Mouse (Mus musculus): ENCODE measurements around the gene Srarp. TPM values are rescaled to one million over a fixed set of nuclear protein-coding genes. Genes with fewer than 3 reads are reported as not detected.

The Srarp gene
- polyA plus RNA-seq, 1 experiment from 2014 or later: not detected

- WGBS: 50% methylated on average over 11 of the region's 11 CpGs
- peak overlapping the region; percentile 98 for H3K9ac ChIP-seq (replicated peaks; ENCODE audit: low read length)
- no peaks in the 10 kb centered on the region for H3K9me3 ChIP-seq (replicated peaks; ENCODE audit: control insufficient read depth, low read length)
- no peak overlapping the region for H3K27ac ChIP-seq (replicated peaks; ENCODE audit: low read depth, low read length)
- peak overlapping the region; percentile 100 for H3K4me3 ChIP-seq (ENCODE audit: low read depth, low read length)
- ATAC-seq (replicated peaks; ENCODE audit: insufficient number of reproducible peaks, low FRiP score, low TSS enrichment, low read depth): 0 out of 2 replicates have a peak, but pooled peaks have one; percentile 1
- H3K36me3 ChIP-seq (replicated peaks; ENCODE audit: control insufficient read depth, insufficient read depth, low read depth, low read length): no peaks in the 10 kb centered on the region; the same call in none of the 2 replicates
- H3K4me2 ChIP-seq (ENCODE audit: low read depth, low read length): peak overlapping the region; percentile 29
- DNase-seq (ENCODE audit: low spot score): no peak
- H3K27me3 ChIP-seq (ENCODE audit: control insufficient read depth, insufficient read depth, low read length): no peaks in the 10 kb centered on the region
- peaks cover 2% of the 10 kb centered on the region; the same call in 1 of the 2 replicates for H3K4me1 ChIP-seq (ENCODE audit: control insufficient read depth, insufficient read depth, low read length)
Measured at GRCm38 (mm10) chr4:141443641-141444429, 7.9 kb upstream of the Srarp start.

GRCm38 (mm10) chr4:141440877-141441276 lies 5.0 kb upstream of the Srarp start:
- DNase-seq (ENCODE audit: low spot score): no peak
- peaks cover 2% of the 10 kb centered on the region; the same call in 1 of the 2 replicates for H3K4me1 ChIP-seq (ENCODE audit: control insufficient read depth, insufficient read depth, low read length)
- H3K27me3 ChIP-seq (ENCODE audit: control insufficient read depth, insufficient read depth, low read length): no peaks in the 10 kb centered on the region
- H3K27ac ChIP-seq (replicated peaks; ENCODE audit: low read depth, low read length): no peak overlapping the region
- ATAC-seq (replicated peaks; ENCODE audit: insufficient number of reproducible peaks, low FRiP score, low TSS enrichment, low read depth): no peak
- no peaks in the 10 kb centered on the region for H3K36me3 ChIP-seq (replicated peaks; ENCODE audit: control insufficient read depth, insufficient read depth, low read depth, low read length)
- no peak overlapping the region for H3K4me3 ChIP-seq (ENCODE audit: low read depth, low read length)
- no peaks in the 10 kb centered on the region for H3K9me3 ChIP-seq (replicated peaks; ENCODE audit: control insufficient read depth, low read length)
- no peak overlapping the region for H3K4me2 ChIP-seq (ENCODE audit: low read depth, low read length)
- H3K9ac ChIP-seq (replicated peaks; ENCODE audit: low read length): no peak overlapping the region

DNA sequence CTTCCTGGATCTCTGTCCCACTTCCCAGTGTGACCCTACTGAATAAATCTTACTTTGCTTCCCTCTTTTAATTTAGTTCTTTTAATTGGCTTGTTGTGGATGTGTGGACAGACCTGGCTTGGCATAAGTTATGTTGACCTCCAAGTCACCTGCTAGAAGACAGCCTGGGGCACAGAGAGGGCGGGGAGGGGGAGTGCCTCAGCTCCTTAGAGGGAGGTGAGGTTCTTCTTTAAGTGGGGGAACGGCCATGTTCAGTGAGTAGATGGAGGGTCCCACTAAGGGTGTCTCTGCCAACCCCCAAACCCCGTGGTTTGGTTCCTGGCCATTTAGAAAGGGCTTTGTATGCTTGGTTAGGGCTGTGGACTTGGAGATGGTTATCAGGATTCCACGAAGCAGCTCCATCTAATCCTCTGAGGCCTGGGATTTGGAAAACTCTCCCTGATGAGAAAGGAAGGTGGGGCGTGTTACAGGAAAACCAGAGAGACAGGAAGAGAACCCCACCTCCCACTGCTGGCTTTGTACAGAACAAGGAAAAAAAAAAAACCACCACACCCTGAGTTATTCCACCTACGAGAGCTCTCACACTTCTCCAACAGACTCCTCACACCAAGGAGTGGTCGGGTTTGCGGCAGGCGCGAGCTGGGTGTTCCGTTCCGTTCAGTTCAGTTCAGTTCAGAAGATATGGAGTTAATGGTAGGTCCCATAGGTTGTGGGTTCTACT lies 3.3 kb upstream of the Srarp start:
- no peaks in the 10 kb centered on the region for H3K36me3 ChIP-seq (replicated peaks; ENCODE audit: control insufficient read depth, insufficient read depth, low read depth, low read length)
- no peak overlapping the region for H3K4me3 ChIP-seq (ENCODE audit: low read depth, low read length)
- no peak for ATAC-seq (replicated peaks; ENCODE audit: insufficient number of reproducible peaks, low FRiP score, low TSS enrichment, low read depth)
- no peaks in the 10 kb centered on the region for H3K4me1 ChIP-seq (ENCODE audit: control insufficient read depth, insufficient read depth, low read length)
- WGBS: 82% methylated on average over 12 of the region's 12 CpGs
- no peaks in the 10 kb centered on the region for H3K9me3 ChIP-seq (replicated peaks; ENCODE audit: control insufficient read depth, low read length)
- H3K9ac ChIP-seq (replicated peaks; ENCODE audit: low read length): no peak overlapping the region
- H3K4me2 ChIP-seq (ENCODE audit: low read depth, low read length): no peak overlapping the region
- no peaks in the 10 kb centered on the region for H3K27me3 ChIP-seq (ENCODE audit: control insufficient read depth, insufficient read depth, low read length)
- DNase-seq (ENCODE audit: low spot score): no peak
- no peak overlapping the region for H3K27ac ChIP-seq (replicated peaks; ENCODE audit: low read depth, low read length)

- Histone ChIP-seq H3K4me3 (ENCODE audit: low read depth, low read length) (no peak overlapping the region), H3K4me2 (ENCODE audit: low read depth, low read length) (no peak overlapping the region), H3K9ac (replicated peaks; ENCODE audit: low read length) (no peak overlapping the region), H3K27ac (replicated peaks; ENCODE audit: low read depth, low read length) (no peak overlapping the region), H3K9me3 (replicated peaks; ENCODE audit: control insufficient read depth, low read length) (no peaks in the 10 kb centered on the region), H3K27me3 (ENCODE audit: control insufficient read depth, insufficient read depth, low read length) (no peaks in the 10 kb centered on the region), H3K36me3 (replicated peaks; ENCODE audit: control insufficient read depth, insufficient read depth, low read depth, low read length) (no peaks in the 10 kb centered on the region), H3K4me1 (ENCODE audit: control insufficient read depth, insufficient read depth, low read length) (no peaks in the 10 kb centered on the region)
- no peak for DNase-seq (ENCODE audit: low spot score)
- ATAC-seq (replicated peaks; ENCODE audit: insufficient number of reproducible peaks, low FRiP score, low TSS enrichment, low read depth): no peak
- WGBS: 85% methylated on average over 18 of the region's 18 CpGs
Measured at GRCm38 (mm10) chr4:141433191-141433590, 2.7 kb downstream of the Srarp start.

DNA sequence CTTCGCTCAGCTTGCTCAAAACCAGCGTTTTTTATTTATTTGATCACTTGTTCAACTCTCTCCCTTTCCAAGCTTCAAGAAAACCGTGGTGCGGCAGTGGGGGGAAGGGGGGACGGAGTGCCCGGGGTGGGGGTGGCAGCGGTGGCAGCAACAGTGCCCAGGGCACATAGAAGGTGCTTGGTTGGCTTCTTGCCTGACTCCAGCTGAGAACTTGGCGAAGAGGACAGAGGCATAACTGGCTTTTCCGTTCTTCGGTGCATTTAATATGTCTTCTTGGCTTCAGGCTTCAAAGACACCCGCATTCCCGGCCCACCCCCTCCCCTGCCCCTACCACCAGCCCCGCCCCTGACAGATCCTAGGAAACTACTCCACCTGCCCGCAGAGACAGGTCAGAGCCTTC lies 3.2 kb downstream of the Srarp start:
- WGBS: 68% methylated on average over 14 of the region's 14 CpGs
- no peaks in the 10 kb centered on the region for H3K36me3 ChIP-seq (replicated peaks; ENCODE audit: control insufficient read depth, insufficient read depth, low read depth, low read length)
- no peak overlapping the region for H3K27ac ChIP-seq (replicated peaks; ENCODE audit: low read depth, low read length)
- DNase-seq (ENCODE audit: low spot score) (no peak), ATAC-seq (replicated peaks; ENCODE audit: insufficient number of reproducible peaks, low FRiP score, low TSS enrichment, low read depth) (no peak)
- no peaks in the 10 kb centered on the region for H3K9me3 ChIP-seq (replicated peaks; ENCODE audit: control insufficient read depth, low read length)
- H3K4me1 ChIP-seq (ENCODE audit: control insufficient read depth, insufficient read depth, low read length): no peaks in the 10 kb centered on the region
- no peak overlapping the region for H3K4me2 ChIP-seq (ENCODE audit: low read depth, low read length)
- H3K9ac ChIP-seq (replicated peaks; ENCODE audit: low read length): no peak overlapping the region
- no peaks in the 10 kb centered on the region for H3K27me3 ChIP-seq (ENCODE audit: control insufficient read depth, insufficient read depth, low read length)
- H3K4me3 ChIP-seq (ENCODE audit: low read depth, low read length): no peak overlapping the region

GRCm38 (mm10) chr4:141430997-141431396 lies 4.9 kb downstream of the Srarp start:
- H3K36me3 ChIP-seq (replicated peaks; ENCODE audit: control insufficient read depth, insufficient read depth, low read depth, low read length): no peaks in the 10 kb centered on the region
- no peak overlapping the region for H3K4me2 ChIP-seq (ENCODE audit: low read depth, low read length)
- H3K4me3 ChIP-seq (ENCODE audit: low read depth, low read length): no peak overlapping the region
- H3K9ac ChIP-seq (replicated peaks; ENCODE audit: low read length): no peak overlapping the region
- WGBS: 40% methylated on average over 9 of the region's 9 CpGs
- H3K27ac ChIP-seq (replicated peaks; ENCODE audit: low read depth, low read length): no peak overlapping the region
- no peaks in the 10 kb centered on the region for H3K9me3 ChIP-seq (replicated peaks; ENCODE audit: control insufficient read depth, low read length)
- DNase-seq (ENCODE audit: low spot score): peak; percentile 68
- no peak for ATAC-seq (replicated peaks; ENCODE audit: insufficient number of reproducible peaks, low FRiP score, low TSS enrichment, low read depth)
- H3K27me3 ChIP-seq (ENCODE audit: control insufficient read depth, insufficient read depth, low read length): no peaks in the 10 kb centered on the region
- 0 out of 2 replicates have a peak, but pooled peaks cover under 1% of the 10 kb centered on the region for H3K4me1 ChIP-seq (ENCODE audit: control insufficient read depth, insufficient read depth, low read length)

- Histone ChIP-seq H3K4me2 (ENCODE audit: low read depth, low read length) (no peak overlapping the region), H3K27me3 (ENCODE audit: control insufficient read depth, insufficient read depth, low read length) (peaks cover 3% of the 10 kb centered on the region; the same call in 1 of the 2 replicates), H3K9me3 (replicated peaks; ENCODE audit: control insufficient read depth, low read length) (no peaks in the 10 kb centered on the region), H3K36me3 (replicated peaks; ENCODE audit: control insufficient read depth, insufficient read depth, low read depth, low read length) (no peaks in the 10 kb centered on the region), H3K27ac (replicated peaks; ENCODE audit: low read depth, low read length) (no peak overlapping the region), H3K4me1 (ENCODE audit: control insufficient read depth, insufficient read depth, low read length) (peaks cover 2% of the 10 kb centered on the region; the same call in 1 of the 2 replicates), H3K4me3 (ENCODE audit: low read depth, low read length) (no peak overlapping the region), H3K9ac (replicated peaks; ENCODE audit: low read length) (no peak overlapping the region)
- WGBS: 51% methylated on average over 9 of the region's 9 CpGs
- ATAC-seq (replicated peaks; ENCODE audit: insufficient number of reproducible peaks, low FRiP score, low TSS enrichment, low read depth) (no peak), DNase-seq (ENCODE audit: low spot score) (peak; percentile 40)
Measured at GRCm38 (mm10) chr4:141429847-141430246, 6.1 kb downstream of the Srarp start.

DNA sequence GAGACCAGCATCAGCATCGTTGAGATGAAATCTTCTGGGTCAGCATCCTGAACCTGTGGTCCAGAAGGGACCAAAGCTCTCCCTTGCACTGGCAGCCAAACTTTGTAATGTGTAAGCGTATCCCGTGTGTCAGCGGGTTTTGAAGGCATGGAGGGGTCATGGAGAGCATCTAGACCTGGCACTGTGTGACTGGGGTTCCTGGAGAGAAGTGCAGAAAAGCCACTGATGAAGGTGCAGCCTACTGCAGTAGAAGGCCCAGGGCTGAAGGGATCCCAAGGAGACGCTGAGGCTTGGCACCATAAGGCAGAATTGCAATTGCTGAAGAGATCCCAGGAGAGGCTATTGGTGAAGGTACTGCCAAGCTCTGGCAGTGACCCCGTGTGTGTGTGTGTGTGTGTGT lies 6.5 kb downstream of the Srarp start:
- no peak overlapping the region for H3K27ac ChIP-seq (replicated peaks; ENCODE audit: low read depth, low read length)
- no peaks in the 10 kb centered on the region for H3K36me3 ChIP-seq (replicated peaks; ENCODE audit: control insufficient read depth, insufficient read depth, low read depth, low read length)
- H3K4me1 ChIP-seq (ENCODE audit: control insufficient read depth, insufficient read depth, low read length): peaks cover 2% of the 10 kb centered on the region; the same call in 1 of the 2 replicates
- H3K9me3 ChIP-seq (replicated peaks; ENCODE audit: control insufficient read depth, low read length): no peaks in the 10 kb centered on the region
- no peak overlapping the region for H3K4me3 ChIP-seq (ENCODE audit: low read depth, low read length)
- H3K9ac ChIP-seq (replicated peaks; ENCODE audit: low read length): no peak overlapping the region
- no peak for DNase-seq (ENCODE audit: low spot score)
- no peak for ATAC-seq (replicated peaks; ENCODE audit: insufficient number of reproducible peaks, low FRiP score, low TSS enrichment, low read depth)
- peaks cover 3% of the 10 kb centered on the region; the same call in 1 of the 2 replicates for H3K27me3 ChIP-seq (ENCODE audit: control insufficient read depth, insufficient read depth, low read length)
- no peak overlapping the region for H3K4me2 ChIP-seq (ENCODE audit: low read depth, low read length)
- 83% methylated on average over 6 of the region's 6 CpGs for WGBS
